Mouse (Mus musculus) E14TG2a.4 (cell line): ENCODE data around the gene Ccdc180.

Experiments
- CTCF ChIP-seq: conservative IDR thresholded peaks from 2 replicates; pipeline ENCODE4 v1.5.1; 2014; ENCODE audit warnings: low read length
- NANOG ChIP-seq: IDR thresholded peaks from 2 replicates; pipeline ENCODE4 v1.6.1; 2014; ENCODE audit warnings: borderline replicate concordance, low read length, mixed read lengths
- POU5F1 ChIP-seq: IDR thresholded peaks from 2 replicates; pipeline ENCODE4 v1.6.1; 2014; ENCODE audit warnings: low read length, borderline replicate concordance

DNA sequence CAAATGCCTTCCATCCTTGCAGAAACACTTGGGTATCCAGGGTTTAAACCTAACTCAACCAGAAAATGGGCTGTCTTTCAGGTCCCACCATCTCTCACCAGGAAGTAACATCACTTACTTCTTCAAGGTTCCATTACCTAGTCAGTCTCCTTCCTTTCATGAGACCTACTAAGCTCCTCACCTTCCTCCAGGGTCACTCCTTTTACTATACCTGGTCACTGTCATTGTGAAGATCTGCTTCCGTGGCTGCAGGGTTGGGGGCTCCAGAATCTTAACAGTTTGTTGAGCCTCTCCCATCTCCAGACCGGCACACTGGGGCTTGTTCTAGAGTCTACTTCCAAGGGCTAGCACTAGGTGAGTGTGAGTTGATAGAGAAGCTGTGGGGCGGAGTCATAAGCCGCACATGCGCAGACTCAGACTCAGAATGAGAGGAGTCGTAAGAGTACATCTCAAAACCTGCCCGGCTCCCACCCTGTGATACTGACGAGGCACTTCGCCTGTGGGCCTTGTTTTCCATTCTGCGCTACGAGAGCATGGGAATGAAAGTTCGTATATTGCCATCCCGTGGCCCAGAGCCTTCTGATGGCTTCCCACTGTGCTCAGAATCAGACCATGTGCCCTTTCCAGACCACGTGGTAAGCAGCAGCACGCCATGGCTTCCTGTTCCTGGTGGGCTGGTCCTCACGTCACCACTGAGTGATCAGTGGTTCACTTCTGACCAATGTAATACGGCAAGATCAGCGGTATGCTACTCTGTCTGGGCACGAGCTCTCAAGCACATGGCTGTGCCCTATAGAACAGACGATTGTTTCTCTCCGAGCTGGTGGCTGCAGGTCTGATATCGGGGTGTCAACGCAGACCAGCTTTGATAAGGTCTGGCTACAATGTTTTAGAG is 63.2 kb downstream of the Ccdc180 start:
- no peak for TF ChIP-seq CTCF
- TF ChIP-seq POU5F1: no peak
- no peak for TF ChIP-seq NANOG
